Mouse (Mus musculus) left cerebral cortex, postnatal 36 days (tissue): Measurements from ENCODE around the gene Hagh. TPM values are rescaled to one million over a fixed set of nuclear protein-coding genes. Genes with fewer than 3 reads are reported as not detected.

Source experiments
- DNase-seq, 2 experiments: peaks; one replicate each; pipeline ENCODE4 v3.0.0; 2021 to 2022; ENCODE audit warnings: low spot score in 2 of 2, mixed read lengths in 1 of 2
- intact Hi-C: fragments of 180-260 bp; cut with DNase I; formaldehyde crosslinking; loops from one replicate; pipeline ENCODE4 v1.15.1; 2025
- total RNA-seq, 2 experiments: library from RNA; stranded (reverse); gene quantifications; 2 replicates each; pipeline ENCODE4 v1.2.3; 2021

The Hagh gene
- total RNA-seq, 2 experiments from 2014 or later, result 134 to 153 TPM

DNA sequence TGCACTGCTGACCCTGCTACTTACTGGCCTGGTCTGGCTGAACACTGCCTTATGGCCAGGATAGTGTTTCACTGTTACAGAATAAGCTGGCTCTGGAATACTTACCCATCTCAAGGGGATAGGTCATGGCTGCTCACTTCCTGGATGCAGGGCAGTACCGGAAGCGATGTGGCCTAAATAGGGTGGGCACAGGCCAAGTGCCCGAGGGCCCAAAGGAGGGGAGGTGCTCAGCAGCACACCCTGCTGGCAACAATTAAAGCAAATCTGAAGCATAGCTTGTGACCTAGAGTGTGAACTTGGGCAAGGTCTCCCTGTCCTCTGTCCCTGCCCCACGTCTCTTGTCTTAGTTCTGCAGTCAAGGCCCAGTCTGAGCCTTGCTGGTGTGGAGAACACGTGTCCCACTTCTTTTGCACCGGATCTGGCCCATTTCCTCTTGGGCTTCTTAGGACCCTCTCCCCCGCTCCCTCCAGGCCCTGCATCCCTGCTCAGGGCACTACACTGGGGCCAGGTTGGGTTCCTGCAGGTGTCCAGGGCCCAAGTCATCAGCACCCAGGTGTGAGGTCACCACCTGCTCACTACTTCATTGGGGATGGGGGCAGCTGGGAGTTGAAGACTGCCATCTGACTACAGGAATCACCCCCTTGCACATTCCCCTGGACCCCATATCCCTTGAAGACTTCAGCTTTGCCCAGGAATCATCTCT, 41.9 kb downstream of the Hagh start:
- no peak for DNase-seq
- intact Hi-C loops, result loop anchor here (5.0 kb wide), 1 partner anchor 135 kb away; no protein-coding TSS in a partner anchor

DNA sequence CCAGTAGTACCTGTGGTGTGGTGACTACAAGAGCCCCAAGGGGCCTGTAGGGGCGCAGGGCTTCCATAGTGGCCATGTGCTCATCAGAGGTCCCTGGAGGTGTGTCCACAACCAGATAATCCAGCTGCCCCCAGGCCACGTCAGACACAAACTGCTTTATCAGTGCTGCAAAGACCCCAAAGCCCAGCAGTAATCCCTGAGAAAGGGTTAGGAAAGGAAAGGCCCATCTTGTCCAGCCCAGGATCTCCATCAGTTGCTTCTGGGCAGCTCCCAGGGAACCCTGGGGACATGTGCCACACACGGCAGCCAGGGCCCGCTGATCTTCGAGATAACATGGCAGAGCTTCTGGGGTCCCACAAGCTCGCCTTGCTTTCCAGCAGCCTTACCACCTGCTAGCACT, 44.4 kb downstream of the Hagh start:
- DNase-seq, result no peak
- intact Hi-C loops, result loop anchor here (5.0 kb wide), 1 partner anchor 137 kb away; no protein-coding TSS in a partner anchor

DNA sequence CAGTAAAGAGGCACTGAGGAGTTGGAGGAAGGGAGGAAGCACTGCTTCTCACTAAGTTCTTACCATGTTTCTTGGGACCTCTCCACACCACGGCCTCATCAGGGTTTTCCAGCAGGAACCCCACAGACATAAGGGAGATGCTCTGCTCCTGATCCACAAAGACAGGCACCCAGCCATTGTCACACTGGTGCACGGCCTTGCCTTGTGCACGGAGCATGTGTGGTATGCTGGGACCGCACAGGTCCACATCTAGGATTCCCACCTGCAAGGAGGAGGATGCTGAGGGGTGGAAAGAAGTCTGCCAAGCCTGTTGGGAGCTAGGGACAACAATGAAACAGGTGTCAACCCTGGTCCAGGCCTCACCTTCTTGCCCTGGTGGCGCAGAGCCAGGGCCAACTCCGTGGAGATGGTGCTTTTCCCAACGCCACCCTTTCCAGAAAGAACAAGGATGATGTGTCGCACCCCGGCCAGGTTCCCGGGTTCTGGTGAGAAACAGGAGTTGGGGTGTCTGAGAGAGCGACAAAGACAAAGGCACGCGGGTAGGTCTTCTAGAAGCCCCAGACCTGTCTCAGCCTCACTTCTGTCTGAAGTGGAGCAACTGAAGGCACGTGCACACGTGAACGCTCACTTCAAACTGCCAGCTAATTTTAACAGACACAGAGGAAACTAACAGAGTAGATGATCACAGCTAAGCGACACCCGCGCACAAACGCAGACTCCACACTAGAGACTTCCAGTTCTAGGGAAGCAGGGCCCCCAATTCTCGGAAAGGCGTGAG, 45.6 kb downstream of the Hagh start:
- intact Hi-C loops, result loop anchor here (2.0 kb wide), 1 partner anchor 35 kb away; the partner anchor contains the start of gene Fahd1
- no peak for DNase-seq

DNA sequence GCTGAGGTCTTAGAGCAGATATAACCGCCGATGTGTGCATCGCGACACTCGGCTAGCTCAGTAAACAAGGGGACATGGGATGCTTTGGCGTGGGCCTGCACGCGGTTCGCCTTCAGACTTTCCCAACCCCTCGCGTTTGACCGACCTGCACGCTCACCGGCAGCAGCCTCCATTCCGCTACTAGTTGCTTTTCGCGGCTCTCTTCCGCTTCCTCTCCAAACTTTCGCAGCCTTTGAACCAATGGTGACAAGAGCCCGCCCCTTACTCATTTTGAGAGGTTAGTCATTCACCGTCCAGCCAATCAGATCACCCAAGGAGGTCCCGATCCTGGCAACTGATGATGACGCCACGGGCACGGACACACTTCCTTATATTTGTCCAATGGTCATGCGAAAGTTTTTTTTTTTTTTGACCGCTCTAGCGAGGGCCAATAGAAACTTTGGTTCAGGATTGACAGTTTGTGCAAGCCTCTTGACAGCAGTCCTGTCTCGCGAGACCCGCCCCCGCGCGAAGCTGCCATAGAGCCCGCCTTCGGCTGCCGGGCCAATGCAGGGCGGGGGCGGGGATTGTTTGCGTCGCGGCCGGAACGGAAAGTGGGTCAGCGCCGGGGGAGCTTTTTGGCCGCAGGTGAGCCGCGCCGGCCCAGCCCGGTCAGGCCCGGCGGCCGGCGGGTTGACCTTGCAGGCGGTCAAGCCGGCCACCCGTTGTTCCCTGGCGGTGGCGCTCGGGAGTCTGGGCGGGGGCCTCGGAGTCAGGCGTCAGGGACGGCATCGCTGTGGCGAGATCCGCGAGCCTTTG, 46.4 kb downstream of the Hagh start, which contains the start of the genes Nubp2 and Spsb3:
Gene Nubp2 (minus strand): TSS at position 216 of the 798 bp plus-strand sequence.
Gene Spsb3 (plus strand): TSS at position 510 of the 798 bp plus-strand sequence.
- DNase-seq, result peak; percentile 97
- intact Hi-C loops, result loop anchor here (2.0 kb wide), 1 partner anchor 36 kb away; the partner anchor contains the start of gene Fahd1

DNA sequence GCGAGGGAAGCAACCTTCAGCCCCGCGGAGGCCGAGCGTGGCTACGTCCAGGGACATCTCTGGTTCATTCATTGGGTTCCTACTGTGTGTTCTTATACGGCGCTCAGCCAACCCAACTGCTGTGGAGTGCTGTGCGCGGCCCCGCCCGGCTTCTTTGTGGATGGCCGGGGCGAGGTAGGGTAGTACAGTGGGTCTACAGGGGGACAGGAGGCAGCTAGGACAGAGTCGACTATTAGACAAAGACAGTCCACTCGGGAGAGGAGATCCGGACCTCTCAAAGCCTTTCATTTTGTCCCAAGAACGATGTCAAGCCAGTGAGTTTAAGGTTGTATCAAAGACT, 47.0 kb downstream of the Hagh start:
- intact Hi-C loops, result loop anchor here (2.0 kb wide), 1 partner anchor 36 kb away; the partner anchor contains the start of gene Fahd1

DNA sequence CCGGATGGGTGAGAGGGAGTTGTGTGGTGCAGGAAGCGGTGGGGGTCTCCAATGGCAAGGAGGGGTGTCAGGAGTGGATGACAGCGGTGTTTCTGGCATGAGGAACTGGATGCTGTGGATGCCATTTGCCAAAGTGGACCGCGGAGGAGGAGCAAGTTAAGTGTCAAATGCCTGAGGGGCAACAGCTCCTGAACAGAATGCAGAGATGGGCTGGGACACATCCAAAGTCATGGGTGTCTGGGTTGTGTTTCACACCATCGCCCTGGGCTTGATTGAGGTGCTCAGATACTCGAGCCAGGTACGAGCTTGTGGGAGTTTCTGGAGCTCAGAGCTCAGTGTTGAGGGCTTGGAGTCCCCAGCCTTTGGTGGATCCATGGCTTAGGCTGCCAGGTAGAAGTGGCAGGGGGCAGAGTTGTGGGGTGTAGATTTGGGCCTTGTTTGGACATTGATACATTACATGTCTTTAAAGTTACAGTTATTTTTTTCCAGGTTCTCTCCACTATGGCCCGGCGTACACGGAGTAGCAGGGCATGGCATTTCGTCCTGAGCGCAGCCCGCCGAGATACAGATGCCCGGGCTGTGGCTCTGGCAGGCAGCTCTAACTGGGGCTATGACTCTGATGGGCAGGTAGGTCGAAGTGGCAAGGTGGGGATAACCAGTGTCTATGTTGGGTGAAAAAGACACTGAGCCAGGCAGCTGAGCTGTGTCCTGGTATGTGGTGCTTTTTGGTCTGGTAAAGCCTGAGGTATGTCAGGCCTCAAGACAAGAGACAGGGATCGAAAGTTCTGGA, 47.5 kb downstream of the Hagh start:
- no peak for DNase-seq

More for the DNA sequence above, 47.0 kb downstream of the Hagh start:
- DNase-seq, result no peak

DNA sequence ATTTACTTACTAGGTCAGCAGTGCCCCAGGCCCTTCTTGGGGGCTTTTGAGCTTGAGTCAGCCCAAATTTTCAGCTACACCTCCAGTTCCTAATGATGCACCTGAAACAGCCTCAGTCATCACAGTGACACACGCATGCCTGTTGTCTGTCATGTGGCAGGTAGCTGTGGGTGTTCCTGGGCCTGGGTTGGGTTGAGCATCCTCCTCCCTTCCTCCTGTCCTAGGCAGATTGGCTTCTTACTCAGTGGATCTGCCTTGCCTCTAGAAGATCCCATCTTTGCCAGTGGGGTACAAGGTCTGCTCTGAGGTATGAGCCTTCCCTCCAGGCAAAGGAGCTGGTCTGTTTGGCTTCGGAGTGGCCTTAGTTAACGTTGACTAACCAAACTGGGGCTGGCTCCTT, 48.9 kb downstream of the Hagh start:
- DNase-seq, result no peak
- intact Hi-C loops, result no loop called here

More for the DNA sequence above, 47.5 kb downstream of the Hagh start:
- intact Hi-C loops, result loop anchor here (2.0 kb wide), 1 partner anchor 37 kb away; the partner anchor contains the start of gene Fahd1

DNA sequence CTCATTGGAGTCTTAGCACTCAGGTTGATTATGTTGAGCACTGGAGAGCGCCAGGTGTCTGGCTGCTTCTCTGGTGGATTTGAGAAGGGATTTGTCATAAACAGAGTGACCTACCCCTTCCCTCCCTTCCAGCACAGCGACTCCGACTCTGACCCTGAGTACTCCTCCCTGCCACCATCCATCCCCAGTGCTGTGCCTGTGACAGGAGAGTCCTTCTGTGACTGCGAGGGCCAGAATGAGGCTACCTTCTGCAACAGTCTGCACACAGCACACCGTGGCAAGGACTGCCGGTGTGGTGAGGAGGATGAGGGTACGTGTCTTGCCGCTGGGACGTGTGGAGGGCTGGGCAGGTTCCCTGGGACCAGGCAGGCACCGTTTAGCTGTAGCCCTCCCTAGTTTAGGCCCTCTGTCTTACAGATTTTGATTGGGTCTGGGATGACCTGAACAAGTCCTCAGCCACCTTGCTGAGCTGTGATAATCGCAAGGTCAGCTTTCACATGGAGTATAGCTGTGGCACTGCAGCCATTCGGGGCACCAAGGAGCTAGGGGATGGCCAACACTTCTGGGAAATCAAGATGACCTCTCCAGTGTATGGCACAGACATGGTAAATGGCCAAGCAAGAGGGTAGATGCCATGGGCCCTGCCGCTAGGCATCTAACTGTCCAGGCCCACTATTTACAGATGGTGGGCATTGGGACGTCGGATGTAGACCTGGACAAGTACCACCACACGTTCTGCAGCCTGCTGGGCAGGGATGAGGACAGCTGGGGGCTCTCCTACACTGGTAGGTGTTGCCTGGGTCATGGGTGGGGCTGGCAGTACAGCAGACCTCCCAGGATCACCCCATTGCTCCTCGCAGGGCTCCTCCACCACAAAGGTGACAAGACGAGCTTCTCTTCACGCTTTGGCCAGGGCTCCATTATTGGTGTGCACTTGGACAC, 50.5 kb downstream of the Hagh start:
- intact Hi-C loops, result no loop called here
- DNase-seq, result peak in 1 of 2 experiments; percentile 13

DNA sequence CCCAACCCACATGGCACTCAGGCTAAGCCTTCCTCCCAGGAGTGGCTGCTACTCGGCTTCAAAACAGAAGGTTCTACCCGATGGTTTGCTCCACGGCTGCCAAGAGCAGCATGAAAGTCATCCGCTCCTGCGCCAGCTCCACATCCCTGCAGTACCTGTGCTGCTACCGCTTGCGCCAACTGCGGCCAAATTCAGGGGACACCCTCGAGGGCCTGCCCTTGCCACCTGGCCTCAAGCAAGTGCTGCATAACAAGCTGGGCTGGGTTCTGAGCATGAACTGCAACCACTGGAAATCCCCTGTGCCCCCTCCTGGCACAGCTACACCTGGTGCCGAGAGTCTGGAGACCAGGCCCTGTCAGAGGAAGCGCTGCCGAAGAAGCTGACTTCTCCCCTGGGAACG, 51.4 kb downstream of the Hagh start:
- intact Hi-C loops, result no loop called here
- DNase-seq, result no peak

DNA sequence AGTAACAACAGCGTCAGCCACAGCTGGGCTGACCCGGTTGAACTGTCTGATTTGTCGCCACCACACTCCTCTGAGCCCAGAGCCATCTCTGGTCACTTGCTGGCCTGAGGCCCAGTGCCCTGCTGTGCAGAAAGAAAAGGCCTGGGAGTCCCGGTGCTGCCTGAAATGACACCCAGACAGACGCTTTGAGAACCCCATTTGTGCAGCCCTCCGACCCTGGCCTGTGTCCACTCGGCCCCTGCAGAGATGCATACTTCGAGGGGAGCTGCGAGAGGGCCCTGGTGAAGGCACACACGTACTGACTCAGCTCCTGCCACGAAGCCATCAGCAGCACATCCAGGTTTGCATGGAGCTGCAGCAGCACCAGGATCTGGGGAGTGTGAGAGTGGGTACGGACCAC, 52.8 kb downstream of the Hagh start:
- intact Hi-C loops, result no loop called here
- DNase-seq, result no peak

DNA sequence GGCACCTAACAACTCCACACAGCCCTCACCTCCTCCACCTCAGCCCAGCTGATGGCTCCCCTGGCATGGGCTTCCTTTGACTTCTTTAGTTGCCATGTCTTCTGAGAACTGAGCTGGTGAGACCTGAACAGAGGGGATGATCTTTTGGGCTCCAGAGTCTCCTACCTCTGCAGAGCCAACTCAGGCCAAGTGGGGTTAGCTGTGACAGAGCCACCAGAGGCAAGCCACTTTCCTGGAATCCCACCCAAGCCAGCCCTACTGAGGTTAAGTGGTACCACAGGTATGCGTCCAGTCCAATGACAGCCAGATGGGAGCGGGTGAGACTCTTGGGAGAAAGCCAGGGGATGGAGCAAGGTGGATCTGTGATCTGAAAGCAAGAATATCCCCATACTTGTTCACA, 53.3 kb downstream of the Hagh start:
- intact Hi-C loops, result no loop called here
- no peak for DNase-seq

DNA sequence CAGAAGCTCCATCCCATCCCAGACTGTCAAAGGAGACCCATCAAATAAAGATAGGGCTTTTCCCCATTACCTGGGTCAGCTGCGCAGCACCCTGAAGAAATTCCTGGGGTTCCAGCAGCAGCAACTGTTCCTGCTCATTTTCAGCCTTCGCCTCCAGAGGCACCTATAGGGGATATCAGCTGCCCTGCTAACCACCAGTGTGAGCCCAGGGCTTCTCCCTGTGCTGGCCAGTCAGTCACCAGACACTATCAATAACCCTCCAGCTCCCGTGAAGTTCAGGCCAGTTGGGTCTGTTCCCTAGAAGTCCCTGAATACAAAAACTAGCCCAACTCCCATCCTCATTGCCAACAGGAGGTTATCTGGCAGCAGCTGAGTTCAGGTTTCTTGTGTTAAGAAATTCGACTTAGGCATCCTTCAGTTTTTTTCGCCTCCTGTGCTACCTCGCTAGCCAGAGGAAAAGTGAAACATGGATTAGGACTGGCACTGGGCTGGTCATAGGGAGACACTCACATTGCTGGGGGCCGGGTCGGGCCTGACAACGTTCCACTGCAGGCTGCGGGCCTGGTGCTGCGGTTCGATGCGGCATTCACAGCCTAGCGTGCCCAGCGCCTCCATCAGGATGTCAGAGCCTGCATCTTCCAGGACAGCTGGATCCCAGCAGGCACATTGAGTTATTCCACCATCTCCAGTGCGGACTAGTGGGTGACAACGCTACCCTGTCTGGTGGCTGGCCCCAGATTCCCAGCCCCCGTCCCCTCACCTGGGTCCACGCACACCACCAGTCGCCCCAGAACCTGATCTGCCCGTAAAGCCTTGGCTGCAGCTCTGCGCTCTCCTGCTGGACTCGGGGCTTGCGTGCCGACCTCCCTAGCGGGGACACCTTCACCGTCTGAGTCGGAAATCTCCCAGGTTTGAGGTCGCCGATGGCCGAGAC, 54.4 kb downstream of the Hagh start:
- no peak for DNase-seq
- intact Hi-C loops, result no loop called here

DNA sequence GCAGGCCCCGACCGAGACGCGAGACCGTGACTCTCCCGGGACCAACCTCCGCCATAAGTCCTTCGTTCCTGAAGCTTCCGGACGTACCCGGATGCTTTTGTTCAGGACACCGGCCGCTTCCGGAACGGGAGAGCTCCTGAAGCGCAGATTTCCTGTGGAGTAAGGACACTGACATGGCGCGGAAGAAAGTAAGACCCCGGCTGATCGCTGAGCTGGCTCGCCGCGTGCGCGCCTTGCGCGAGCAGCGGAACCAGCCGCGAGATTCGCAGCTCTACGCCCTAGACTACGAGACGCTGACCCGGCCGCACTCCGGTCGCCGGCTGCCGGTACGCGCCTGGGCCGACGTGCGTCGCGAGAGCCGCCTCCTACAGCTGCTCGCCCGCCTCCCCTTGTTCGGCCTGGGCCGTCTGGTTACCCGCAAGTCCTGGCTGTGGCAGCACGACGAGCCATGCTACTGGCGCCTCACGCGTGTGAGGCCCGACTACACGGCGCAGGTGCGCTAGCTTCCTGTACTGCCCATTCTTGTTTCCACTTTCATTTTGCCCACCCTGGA, 55.1 kb downstream of the Hagh start, which contains the start of the genes Eme2 and Mrps34:
Gene Eme2 (minus strand): TSS at position 93 of the 553 bp plus-strand sequence.
Gene Mrps34 (plus strand): TSS at position 122 of the 553 bp plus-strand sequence.
- intact Hi-C loops, result no loop called here
- peak; percentile 89 for DNase-seq

DNA sequence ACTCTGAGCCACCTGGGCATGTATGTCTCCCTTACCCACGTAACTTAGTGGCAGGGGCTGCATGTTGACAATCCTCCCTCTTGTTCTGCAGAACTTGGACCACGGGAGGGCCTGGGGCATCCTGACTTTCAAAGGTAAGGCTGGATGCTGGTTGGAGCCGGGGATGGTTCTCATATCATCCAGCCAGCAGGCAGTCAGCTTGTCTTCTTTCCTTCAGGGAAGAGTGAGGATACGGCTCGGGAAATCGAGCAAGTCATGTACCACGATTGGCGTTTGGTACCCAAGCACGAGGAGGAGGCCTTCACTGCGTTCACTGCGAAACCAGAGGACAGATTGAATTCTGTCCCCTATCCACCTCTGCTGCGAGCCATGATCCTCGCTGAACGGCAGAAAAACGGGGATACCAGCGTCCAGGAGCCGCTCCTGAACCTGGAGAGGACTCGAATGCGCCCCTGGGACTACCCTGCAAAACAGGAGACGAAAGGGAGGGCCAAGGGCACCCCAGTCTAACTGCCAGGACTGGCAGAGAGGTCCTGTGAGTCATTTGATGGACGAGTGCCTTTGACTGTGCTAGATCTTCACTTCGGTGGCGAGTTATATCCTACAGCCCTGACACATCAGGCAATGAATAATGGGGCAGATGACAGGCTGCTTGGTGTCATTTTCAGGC, 55.8 kb downstream of the Hagh start:
- no peak for DNase-seq
- intact Hi-C loops, result no loop called here

DNA sequence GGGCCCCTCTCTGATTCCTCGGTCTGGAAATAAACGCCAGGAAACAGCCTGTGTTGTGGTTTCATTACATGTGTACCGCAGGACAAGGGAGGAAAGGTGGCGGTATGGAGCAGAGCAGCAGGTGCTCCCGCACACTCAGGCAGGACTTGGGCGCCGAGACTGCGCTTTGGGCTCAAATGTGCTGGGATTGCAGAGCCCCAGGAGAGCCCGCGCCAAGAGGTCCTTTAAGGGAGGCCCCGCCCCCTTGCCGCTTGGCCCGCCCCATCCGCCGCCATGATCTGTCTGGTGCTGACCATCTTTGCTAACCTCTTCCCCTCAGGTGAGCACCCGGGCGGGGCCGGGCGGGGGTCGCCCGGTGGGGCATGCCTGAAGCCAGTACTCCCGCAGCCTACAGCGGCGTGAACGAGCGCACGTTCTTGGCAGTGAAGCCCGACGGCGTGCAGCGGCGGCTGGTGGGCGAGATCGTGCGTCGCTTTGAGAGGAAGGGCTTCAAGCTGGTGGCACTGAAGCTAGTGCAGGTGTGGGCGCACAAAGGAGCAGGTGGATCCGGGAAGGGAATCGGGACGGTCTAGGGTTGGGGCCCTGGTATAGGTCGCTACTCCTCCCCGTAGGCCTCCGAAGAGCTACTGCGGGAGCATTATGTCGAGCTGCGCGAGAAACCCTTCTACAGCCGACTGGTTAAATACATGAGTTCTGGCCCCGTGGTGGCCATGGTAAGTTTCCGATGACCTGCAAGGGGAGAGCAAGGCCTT, 56.5 kb downstream of the Hagh start, which contains the start of gene Nme3:
Gene Nme3 (plus strand): TSS at position 260 of the 752 bp plus-strand sequence.
- intact Hi-C loops, result no loop called here
- DNase-seq, result peak; percentile 74 to 80
